Mouse (Mus musculus) A20 (cell line): ENCODE data around the gene Ift88.

ENCODE experiments used
- DNase-seq: peaks from one replicate; pipeline ENCODE4 v3.0.0-alpha.2; 2011; ENCODE audit warnings: low read depth, low spot score

Gene Ift88

DNA sequence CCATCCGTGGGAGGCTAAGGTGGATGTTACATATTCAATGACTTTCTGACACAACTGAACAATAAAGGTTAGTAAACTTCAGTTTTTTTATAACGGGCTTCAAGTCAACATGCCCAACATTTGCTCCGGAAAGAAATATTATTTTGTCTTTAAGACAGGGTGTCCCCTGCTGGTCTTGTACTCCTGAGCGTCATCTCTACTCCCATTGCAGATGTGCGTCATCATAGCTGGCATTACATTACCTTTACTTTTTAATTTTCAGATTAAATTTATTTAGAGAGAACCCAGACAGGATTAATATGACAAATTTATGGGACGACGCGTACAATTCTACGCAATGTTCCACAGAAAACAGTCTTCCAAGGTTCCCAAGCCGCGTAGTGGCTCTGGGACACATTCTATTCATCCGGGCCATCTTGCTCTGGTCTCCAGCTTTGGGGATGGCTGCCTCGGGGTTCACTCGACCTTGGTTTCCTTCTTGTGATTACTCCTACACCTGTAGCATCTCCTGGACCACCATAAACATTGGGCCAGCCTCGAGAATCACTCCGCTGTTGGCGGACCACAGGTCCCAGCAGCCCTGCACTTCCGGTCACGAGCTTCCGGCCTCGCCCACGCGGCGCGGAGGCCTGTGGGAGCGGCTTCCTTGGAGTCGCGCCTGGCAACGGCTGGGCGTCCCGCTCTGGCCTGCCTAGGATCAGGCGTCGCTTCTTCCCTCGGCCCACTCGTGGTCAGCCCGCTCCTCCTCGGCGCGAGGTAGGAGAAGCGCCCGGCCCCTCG lies at the start of gene Ift88:
Ift88 (plus strand) TSS at position 631 of the 780 bp plus-strand sequence.
- peak; percentile 90 for DNase-seq

DNA sequence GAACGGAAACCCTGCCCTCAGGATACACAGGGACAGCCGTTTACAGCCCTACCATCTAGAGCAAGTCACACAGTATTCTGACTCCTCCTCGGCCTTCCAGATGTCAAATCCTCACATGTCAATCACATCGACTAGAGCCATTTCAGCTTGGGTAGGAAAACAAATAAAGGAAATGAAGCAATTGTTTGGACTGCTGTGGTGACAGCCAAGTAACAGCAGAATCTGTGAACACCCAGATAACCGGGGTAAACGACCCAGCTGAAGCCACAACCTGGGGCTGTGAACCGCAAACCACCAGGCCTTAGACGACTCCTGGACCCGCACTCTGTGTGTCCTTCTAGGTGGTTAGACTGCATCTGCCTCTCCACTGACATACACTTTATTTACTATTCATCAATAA lies 48.7 kb upstream of the Ift88 start:
- DNase-seq: no peak

DNA sequence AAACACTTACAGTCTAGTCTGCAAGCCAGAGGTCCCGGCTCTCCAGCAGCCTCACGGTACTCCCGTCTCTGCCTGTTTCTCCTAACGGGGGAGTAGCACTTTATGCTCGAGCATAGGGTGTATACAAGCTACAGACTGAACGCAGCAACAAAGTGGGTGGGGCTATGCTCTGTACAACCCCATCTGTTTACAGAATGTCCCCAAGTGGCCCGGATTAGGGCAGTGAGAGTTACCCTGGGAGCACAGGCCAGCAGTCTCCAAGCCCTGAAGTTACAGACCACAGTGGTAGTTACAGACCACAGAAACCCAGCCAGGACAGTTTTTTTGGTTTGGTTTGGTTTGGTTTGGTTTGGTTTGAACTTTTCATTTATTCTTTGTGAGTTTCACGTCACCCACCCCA lies 47.8 kb upstream of the Ift88 start:
- DNase-seq: no peak

DNA sequence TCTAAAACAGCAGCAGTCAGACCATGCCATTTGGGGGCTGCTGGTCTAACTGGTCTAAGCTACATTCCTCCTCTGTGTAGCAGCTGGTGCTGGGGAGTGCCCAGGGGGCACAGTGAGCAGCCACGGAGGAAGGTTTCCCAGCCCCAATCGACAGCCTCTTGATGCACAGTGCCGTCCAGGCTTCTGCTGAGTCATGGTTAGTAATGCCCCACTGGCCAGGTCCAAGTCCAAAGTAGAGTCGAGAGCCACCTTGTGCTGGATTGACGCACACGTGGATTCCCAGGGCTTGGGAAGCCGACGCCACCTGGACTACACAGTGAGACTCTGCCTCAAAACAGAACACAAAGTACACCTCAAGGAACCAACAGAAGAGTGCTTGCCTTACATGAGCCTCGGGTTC lies 46.9 kb upstream of the Ift88 start:
- DNase-seq: no peak

DNA sequence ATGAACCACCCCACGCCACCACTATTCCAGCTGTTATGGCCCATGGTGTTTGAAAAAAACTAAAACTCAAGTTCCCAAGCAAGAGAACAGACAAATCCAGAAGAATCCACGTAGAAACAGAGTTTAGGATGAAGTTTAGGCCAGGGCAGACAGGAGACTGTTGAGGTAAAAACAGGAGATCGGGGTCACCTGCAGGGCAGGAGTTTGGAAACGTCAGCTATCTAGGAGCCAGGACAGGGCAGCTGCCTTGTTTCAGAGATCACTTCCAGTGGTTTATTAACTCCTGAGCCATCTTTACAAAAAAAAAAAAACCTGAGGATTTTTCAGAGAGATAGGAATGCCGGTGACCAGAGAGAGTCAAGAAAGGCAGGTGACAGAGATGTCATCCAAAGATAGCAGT lies 46.3 kb upstream of the Ift88 start:
- DNase-seq: no peak

DNA sequence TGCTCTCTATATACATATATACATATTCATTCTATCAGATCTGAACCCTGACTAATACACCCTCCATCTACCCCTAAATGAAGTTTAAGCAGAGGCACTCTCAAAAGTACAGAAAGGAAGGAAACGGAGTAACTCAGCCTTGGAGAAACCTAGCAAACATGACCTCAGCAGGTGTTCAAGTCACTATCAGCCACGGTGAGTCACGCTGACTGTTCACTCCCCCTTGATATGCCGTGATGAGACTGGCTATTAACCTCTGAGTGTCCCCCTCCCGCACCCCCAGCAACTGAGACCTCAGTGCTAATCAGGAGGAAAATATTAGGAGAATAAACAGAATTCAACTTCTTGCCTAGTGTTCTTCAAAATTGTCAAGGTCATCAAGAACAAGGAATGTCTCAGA lies 38.2 kb upstream of the Ift88 start:
- DNase-seq: no peak

DNA sequence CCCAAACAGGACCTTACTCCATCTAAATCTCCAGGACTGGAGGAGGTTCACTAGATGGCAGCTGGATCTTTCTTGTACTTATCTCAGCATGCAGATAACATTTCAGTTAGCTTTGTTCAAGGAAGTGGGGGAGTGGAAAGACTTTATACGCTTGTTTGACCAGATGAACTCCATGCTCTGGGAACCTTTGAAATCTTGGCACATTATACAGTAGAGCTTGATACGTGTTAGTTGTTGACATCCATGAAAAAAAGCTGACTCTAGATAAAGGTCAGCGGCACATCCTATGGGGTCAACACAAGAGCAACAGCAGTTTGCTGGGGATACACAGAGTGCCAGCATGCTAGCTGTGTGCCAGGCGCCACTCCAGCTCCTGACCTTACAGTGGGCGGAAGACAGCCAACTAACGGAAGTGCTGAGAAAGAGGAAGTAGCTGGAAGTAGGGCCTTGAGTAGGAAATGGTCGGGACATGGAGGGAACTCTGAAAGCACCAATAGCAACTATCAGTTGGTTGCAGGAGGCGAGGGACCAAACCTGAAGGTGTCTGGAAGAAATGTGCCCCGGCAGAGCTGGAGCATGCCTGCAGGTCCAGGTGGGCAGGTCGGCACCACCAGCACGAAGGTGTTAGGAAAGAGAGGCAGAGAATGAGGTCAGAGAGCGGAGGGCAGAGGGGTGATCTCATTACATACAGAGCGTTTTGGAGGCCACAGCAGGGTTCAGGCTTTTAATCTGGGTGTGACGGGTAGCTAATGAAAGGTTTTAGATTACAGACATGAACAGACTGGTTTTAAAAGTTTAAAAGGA lies 36.9 kb upstream of the Ift88 start:
- DNase-seq: no peak

DNA sequence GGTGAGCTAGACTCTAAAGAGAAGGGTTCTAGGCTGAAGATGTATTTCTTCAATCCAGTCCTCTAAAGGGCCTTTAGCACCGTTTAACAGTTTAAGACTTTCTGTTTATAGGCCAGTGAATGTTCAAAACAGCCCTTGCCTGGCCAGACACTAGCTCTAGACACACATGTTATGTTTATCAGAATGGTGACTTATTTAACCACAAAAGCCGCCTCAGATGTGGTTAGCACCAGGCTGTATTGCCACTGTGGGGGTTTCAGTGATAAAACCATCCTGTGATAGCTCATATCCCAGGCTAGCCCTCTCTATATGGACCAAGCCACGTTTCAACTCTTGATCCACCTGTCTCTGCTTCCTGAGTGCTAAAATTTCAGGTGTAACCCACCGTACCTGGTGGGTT lies 32.2 kb upstream of the Ift88 start:
- DNase-seq: no peak

DNA sequence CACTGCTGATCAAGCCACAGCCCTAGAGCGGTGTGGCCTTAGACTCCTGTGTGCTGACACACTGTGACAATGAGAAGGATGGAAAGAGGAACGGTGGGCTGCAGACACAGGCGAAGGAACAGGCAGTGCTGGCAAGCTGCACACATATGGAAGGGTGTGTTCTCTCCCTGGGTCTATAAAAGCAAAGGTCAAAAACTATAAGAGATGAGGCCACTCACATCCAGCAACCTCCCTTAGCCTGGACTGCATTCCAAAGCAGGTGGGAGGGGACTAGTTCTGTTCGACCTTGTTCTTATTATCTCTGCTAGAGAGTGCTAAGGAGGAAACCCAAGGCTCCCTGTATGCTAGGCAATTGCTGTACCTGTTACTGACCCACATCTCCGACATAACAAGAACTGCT lies 31.6 kb upstream of the Ift88 start:
- DNase-seq: no peak

DNA sequence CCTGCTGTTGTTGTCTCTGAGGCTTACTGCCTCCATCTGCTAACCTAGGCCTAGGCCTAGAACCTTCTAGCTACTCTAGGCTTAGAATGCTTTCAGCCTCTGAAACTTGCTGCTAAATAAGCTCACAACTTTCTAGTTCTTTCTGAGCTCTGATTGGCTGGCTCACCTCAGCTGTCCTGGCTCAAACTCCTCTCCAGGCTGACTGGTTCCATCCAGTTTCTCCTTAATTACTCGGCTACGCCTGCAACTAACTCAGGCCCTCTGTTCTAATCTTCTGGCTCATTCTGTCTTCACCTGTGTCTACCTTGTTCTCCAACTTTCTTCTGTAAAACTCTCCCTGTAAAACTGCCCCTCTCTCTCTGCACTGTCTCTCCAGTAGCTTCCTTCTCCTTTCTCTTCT lies 28.4 kb upstream of the Ift88 start:
- DNase-seq: no peak

DNA sequence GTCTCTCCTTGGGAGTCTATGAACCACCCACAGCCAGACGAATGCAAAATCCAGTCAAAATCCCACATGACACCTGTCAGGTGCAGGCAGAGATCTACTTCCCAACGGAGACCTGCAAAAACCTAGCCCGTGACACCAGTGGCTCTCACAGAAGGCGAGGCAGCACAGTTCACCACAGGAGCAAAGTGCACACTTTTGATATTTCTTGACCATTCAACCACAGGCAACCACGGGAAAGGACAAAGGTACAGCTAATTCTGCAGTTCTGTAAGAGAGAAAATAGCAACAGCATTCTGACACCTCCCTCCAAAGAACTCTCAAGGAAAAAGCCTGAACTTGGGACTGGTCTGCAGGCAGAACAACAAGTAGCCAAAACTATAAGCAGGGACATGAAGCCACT lies 26.6 kb upstream of the Ift88 start:
- DNase-seq: no peak

DNA sequence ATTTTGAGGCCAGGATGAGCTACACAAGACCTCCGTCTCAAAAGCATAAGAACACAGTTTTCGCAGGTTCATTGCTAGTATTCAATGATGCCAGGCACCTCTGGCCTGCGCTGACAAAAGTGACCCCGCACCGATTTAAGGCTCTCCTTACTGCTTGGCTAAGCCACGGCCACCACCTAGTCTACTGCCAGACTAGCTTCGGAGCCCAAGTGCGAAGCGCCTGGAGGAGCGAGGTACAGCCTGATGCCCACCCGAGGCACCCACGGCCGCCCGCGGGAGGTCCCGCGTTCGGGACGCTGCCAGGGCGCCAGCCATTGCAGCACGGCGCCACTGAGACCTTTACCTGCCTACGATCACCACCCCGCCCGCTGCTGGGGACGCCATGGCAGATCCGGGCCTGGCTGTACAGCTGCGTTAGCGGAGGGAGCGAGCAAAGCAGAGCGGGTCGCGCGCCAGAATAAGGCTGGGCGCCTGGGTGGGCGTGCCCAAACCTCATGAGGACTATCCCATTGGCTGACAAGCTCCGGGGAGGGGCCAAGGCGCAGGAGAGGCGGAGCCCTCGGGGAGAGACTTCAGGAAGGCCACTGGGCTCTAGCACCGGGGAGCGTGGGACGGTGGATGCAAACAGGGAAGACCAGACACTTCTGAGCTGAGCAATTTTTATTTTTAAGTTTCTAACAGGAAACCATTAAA lies 25.7 kb upstream of the Ift88 start, which contains the start of gene Cryl1:
Cryl1 (minus strand) TSS at position 465 of the 693 bp plus-strand sequence.
- peak; percentile 97 for DNase-seq

DNA sequence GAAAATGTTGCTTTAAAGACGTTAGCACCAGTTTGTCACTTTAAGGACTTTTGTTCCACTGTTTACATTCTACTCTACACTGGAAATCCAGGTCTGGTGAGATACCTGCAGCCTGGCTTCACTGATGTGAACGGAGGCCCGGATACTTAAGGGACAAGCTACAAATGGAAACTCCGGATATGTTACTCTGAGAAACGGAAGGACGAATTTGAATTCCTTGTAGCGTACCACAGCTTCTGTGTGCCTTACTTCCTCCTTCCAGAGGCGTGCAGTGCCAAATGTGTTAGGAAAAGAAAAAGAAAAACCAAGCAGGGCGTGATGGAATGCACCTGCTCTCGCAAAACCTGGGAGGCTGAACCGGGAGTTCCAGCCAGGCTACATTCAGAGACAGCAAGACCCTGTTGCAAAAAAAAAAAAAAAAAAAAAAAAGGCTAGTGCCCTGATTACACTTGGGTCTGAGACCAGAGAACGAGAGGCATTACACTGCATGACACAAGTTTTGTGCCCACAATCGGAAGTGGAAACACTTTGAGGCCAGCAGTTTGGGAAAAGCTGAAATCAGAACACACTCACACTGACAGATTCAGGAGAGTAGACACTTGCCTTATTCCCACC lies 24.9 kb upstream of the Ift88 start:
- peak; percentile 79 for DNase-seq

DNA sequence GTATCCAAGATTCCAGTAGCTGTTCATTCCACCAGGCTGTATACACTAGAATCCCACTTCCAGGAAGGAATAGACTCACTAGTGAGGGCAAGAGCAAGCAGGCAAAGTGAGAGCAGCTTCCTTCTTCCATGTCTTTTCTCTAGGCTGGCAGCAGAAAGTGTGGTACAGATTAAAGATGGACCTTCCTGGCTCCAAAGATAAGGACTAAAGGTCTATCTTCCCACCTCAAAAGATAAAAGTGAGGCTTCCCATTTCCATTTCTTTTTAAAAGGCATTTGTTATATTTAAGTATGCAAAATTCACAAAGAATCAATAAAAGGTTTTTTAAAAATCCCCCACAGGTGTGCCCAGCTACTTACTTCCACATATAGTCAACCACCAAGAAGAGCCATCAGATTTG lies 21.0 kb upstream of the Ift88 start:
- no peak for DNase-seq

DNA sequence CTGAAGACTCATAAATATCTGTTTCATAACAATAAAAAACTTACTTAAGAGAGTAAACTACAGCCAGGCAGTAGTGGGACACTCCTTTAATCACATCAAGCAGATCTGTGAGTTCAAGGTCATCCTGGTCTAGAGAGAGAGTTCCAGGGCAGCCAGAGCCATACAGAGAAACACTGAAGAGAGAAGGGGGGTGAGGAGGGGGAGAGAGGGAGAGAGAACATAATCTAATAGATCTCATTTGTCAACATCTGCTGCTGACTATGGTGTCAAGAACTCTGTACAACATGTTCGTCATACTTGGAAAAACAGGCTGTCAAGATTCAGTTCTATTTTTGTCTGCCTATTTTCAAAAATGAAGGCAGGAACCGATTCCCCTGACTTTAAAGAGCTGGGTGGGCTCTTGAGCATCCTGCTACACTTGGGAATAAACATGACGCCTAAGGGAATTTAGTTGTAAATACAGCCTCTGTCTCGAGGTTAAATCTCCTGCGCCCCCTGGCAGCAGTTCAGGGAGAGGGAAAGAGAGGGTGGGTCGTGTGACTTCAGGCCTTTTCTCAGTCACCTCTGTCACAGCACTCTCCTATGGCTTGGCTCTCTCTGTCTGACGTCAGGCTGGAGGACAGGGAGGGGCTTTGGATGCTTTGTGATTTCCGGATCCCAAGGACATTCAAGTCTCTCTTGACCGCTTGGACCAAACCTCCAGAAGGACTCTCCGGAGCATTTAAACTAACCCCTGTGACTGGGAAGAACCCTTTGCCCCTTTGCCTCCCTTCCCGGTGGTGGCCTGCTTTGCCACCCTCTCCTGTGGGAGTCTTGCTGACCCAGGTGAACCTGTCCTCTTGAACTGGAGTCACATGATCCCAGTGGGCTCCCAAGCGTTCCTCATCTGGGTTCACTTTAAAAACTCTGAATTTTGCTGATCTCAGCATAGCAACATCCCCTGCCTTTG lies 16.5 kb upstream of the Ift88 start:
- DNase-seq: peak; percentile 37

DNA sequence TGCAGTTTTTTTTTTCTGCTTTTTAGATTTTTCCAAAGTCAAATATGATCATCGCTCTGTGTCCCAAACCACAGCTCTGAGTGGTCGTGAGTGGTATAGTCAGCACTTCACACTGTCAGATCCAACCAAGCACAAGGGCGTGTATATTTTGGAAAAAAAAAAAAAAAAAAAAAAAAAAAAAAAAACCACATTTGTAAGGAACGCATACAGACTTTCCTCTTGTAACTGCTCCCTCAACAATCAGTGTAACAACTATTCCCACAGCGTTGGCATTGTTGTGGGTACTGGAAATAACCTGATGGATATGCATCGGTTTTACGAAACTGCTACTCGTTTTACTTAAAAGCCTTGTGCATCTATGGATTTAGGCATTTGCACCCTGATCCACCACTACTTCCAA lies 15.8 kb upstream of the Ift88 start:
- DNase-seq: no peak

DNA sequence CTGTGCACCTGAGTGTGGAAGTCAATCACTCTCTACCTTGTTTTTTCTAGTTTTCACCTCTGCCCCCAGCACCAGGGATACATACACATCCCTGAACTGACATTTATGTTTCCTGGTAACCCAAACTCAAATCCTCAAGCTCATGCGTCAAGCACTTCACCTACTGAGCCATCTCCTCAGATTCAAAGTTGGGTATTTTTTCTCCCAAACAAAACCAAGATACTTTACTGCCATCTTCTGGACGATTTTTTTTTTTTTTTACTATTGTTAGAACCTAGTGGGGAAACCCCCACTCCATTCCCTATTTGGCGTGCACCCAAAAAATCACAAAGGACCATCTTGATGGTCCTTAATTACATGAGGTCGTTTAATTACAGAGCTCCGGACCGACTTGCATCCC lies 14.8 kb upstream of the Ift88 start:
- DNase-seq: peak; percentile 26

DNA sequence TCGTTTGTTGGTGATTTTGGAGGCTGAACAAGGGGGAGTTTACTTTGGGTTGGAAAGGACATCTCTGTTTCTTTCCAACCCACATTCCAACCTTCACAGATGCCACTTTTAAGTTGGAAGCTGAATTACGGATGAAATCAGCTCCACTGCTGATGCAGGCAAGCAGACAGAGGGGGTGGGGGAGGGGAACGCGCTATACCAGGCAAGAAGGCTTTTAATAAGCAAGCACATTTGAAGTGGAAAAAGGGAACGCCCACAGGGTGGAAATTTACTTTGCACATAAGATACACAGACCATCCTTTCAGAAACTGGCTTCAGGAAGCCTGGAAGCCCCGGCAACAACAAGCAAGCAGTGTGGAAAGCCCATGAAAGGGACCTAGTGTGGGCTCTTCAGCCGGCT lies 11.7 kb upstream of the Ift88 start:
- DNase-seq: no peak

DNA sequence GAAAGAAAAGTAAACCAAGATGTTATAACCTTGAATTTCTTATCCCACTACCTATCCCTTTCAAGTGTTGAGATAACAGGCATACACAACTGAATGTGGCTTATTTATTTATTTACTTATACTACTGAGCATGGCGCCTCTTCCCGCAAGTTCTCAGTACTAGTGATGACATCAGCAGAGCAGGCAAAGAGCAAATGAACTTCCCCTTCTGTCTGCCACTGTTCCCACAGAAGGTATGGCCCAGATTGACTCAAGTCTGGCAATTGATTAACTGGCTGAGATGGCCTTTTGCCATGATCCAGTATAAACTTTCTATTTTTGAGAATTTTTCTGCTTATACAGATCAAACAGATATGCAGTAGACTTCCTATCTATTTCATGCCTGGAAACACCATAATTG lies 6.7 kb upstream of the Ift88 start:
- DNase-seq: no peak

DNA sequence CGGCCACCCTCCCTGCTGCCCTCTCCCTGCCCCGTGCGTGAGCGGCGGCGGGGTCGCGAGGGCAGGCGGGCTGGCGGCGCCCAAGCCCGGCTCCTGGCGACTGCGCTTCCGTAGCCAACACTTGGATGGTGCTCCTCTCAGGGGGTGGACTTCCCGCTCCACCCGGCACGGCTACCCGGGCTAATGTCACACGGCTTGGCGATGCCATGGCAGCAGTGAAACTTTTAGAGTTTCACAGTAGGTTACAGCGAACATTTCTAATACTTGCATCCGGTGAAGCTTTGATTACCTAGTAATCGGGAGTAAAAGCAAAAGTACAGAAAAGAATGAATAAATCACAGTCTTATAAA lies 325 bp downstream of the Ift88 start:
- no peak for DNase-seq

DNA sequence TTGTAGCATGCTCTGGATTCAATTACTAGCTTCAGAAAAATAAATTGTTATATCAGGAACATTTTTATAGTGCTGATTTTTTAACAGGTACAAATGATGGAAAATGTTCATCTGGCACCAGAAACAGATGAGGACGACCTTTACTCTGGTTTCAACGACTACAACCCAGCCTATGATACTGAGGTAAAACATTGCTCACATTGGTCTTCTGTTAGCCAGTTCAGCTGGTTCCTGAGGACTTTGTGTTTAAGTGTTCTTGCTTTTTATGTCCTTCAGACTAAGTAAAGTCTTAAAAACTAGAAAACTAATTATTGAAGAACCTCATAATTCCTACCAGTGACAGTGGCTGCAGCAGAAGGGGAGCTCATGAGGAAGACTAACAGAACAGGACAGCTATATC lies 6.6 kb downstream of the Ift88 start:
- DNase-seq: no peak
